Mouse (Mus musculus) brown adipose tissue, adult 24 weeks (tissue): ENCODE data around the gene Ak9. TPM values are rescaled to one million over a fixed set of nuclear protein-coding genes. Genes with fewer than 3 reads are reported as not detected.

ENCODE experiments used
- H3K27ac ChIP-seq: fragments of 200-500 bp; replicated peaks from 2 replicates; pipeline ENCODE4 v1.5.1; 2012; ENCODE audit warnings: low read depth, mild to moderate bottlenecking, low read length
- H3K4me1 ChIP-seq: fragments of 200-500 bp; 2 replicates; pipeline ENCODE4 v1.6.1; 2012; ENCODE audit warnings: low read length, mixed read lengths; ENCODE audit not compliant: control insufficient read depth, insufficient read depth, insufficient read length
- H3K4me3 ChIP-seq: fragments of 200-500 bp; 2 replicates; pipeline ENCODE4 v1.5.1; 2012; ENCODE audit warnings: low read depth, mild to moderate bottlenecking, low read length, moderate library complexity; ENCODE audit not compliant: insufficient read depth
- polyA plus RNA-seq: library from polyadenylated mRNA; stranded (reverse); fragments of >200 nt; gene quantifications from 2 replicates; pipeline ENCODE4 v1.2.4, GENCODE M21; 2012; ENCODE audit not compliant: missing spikeins, insufficient read depth, insufficient read length

Ak9 gene
- polyA plus RNA-seq, 1 experiment, result not detected

GRCm38 (mm10) chr10:41294734-41295133 lies 9.0 kb upstream of the Ak9 start:
- Histone ChIP-seq H3K4me1 (no peaks in the 10 kb centered on the region), H3K4me3 (no peak overlapping the region), H3K27ac (no peak overlapping the region)

GRCm38 (mm10) chr10:41295145-41295544 lies 8.6 kb upstream of the Ak9 start:
- Histone ChIP-seq H3K4me1 (no peaks in the 10 kb centered on the region), H3K27ac (no peak overlapping the region), H3K4me3 (no peak overlapping the region)

DNA sequence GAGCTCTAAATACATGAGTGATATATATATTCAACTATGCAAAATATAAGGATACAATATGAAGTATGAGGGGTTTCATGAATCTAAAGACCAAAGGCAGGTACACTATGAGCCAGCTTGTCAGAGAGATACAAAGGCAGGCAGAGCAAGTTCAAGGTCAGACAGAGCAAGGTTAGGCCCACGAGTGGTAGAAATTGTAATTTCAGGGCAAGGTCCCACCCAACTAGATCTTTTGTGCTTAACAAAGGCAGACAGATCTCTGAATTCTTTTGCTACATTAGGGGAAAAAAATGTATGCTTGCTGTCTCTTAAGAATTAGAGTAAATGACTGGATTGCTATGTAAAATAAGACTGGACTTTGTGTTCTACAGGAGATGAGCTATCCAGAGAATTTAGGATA lies 3.6 kb upstream of the Ak9 start:
- Histone ChIP-seq H3K27ac (no peak overlapping the region), H3K4me1 (no peaks in the 10 kb centered on the region), H3K4me3 (no peak overlapping the region)

- peak within 1 kb of the TSS; percentile 99 for H3K4me3 ChIP-seq
- no peaks in the 10 kb centered on the region for H3K4me1 ChIP-seq
- no peak within 1 kb of the TSS for H3K27ac ChIP-seq
Measured at GRCm38 (mm10) chr10:41302689-41303431, 920 bp upstream of the Ak9 start, which contains the start of gene Fig4. Fig4 (minus strand) TSS chr10:41303260.

DNA sequence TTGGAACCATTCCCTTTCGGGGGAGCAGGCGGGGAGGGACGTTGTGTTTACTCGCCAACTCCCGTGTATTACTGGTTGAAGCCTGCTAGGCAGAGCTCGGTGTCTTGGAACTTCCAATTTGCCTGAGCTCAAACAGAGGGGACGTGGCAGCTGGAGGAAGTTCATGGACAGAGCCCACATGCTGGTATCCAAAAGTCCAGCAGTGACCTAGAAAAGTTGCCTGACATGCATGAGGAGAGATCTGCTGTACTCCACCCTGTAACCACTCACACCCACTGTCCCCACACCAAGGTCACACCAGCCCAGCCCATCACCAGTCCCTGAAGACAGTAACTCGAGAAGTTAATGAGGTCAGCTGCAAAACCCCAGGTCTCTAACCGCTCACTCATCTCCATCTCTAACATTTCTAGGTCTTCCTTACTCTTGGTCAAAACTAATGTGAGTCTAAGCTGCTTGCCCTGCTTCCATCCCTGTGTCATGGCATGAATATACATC lies 1.2 kb downstream of the Ak9 start:
- Histone ChIP-seq H3K4me1 (no peaks in the 10 kb centered on the region), H3K4me3 (no peak overlapping the region), H3K27ac (no peak overlapping the region)

GRCm38 (mm10) chr10:41308205-41308604 lies 4.4 kb downstream of the Ak9 start:
- no peak overlapping the region for H3K27ac ChIP-seq
- no peak overlapping the region for H3K4me3 ChIP-seq
- no peaks in the 10 kb centered on the region for H3K4me1 ChIP-seq

DNA sequence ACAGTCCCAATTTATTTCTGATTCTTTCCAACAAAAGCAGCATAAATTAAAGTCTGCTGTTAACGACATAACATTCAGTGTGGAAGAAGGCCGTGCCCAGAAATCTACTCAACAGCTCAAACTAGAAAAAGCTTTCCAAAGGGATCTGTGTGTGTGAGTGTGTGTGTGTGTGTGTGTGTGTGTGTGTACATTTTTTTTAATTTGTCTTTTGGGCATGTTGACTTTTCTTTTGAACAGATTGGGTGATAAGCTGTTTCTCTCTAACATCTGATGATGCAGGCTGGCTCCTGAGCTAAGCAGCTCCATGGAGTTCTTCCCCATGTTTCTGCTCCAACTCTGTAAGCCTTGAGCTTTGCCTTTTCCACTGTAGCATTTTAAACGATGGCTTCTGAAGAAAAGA lies 12.1 kb downstream of the Ak9 start:
- Histone ChIP-seq H3K27ac (no peak overlapping the region), H3K4me3 (no peak overlapping the region), H3K4me1 (no peaks in the 10 kb centered on the region)

DNA sequence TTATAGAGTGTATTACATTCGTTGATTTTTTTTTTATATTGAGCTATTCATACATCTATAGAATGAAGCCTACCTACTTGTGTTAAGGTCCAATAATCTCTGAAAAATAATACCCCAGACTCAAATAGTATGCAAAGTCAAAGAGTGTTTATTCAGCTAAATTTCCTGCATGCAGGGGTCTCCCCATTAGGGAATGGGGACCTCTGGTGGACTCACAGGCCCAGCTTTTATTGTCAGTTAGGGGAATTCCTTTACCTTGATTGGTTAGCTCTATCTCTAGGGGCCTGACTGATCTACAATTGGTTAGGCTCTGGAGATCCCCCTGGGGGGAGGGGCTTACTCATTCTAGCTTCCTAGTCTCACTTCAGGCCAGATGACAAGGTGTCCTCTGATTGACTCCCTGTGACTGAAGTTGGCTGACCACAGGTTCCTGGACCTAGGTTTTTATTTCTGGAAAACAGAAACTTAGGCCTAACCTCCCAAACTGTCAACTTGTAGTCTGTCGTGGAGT lies 28.8 kb downstream of the Ak9 start:
- H3K27ac ChIP-seq, result no peak overlapping the region
- H3K4me3 ChIP-seq, result no peak overlapping the region
- no peaks in the 10 kb centered on the region for H3K4me1 ChIP-seq

DNA sequence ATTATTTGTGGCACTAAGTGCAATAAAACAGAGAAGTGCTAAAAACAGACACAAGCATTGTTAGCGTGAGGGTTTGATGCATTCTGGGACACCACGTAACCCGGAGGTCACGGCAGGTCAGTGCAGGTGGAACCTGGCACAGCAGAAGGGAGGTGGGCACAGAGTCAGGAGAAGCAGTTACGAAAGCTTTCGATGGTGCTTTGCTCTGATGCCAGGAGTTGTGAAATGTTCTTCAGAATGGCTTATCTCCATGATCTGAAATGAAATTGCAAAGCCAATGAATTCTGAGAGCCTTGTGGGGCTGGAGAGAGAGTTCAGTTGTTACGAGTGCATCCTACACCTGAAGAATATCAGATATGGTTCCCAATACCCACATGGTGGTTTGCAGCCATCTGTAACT lies 37.6 kb downstream of the Ak9 start:
- Histone ChIP-seq H3K27ac (no peak overlapping the region), H3K4me1 (no peaks in the 10 kb centered on the region), H3K4me3 (no peak overlapping the region)

DNA sequence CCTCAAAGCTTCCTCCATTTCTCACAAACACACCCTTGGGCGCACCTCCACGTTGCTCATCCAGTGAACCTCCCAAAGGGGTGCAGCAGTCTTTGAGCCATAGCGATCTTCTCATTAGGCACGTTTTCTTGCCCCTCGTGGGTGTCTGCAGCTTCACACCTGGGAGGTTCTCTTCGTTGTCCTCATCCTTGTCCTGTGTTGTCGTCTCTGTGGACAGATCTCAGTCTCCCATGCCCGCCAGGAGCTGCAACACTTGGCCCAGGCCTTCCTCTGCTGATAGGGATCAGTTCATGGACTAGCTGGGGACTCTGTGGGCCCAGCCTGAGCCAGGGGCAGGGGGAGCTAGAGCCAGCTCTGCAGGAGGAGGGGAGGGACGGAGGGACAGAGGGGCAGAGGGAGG lies 61.3 kb downstream of the Ak9 start:
- no peaks in the 10 kb centered on the region for H3K4me1 ChIP-seq
- no peak overlapping the region for H3K4me3 ChIP-seq
- no peak overlapping the region for H3K27ac ChIP-seq

- Histone ChIP-seq H3K4me3 (no peak overlapping the region), H3K4me1 (no peaks in the 10 kb centered on the region), H3K27ac (no peak overlapping the region)
Measured at GRCm38 (mm10) chr10:41380466-41380865, 76.7 kb downstream of the Ak9 start.

DNA sequence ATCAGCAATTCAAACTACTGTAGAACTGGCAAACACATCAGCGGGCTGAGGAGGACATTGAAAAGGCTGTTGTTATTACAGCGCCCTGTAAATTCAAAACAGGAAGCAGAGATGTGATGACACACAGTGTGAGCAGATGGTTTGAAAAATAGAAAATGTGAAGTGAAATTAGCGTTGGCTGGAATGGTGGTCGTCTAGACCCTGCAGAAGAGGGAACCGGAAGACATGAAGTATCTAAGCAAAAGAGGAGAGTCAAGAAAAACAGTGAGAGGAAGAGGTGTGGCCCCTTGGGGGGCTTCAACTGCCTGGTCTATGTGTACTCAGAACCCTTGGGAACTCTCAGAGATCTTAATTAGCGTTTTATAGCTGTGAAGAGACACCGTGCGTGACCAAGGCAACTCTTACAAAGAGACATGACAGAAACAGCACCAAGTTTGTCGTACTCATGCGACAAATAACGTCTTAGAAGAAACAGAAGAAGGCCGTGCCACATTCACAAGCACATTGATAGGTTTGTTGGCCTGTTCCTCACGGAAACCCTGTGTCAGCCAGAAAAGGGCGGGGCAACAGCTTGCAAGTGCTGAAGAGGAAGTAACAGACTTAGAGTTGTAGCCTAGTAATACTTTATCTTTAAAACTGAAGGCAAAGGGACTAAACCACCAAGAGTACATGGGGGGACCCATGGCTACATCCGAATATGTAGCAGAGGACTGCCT lies 81.9 kb downstream of the Ak9 start:
- no peaks in the 10 kb centered on the region for H3K4me1 ChIP-seq
- H3K27ac ChIP-seq, result peak overlapping the region; percentile 61
- no peak overlapping the region for H3K4me3 ChIP-seq

DNA sequence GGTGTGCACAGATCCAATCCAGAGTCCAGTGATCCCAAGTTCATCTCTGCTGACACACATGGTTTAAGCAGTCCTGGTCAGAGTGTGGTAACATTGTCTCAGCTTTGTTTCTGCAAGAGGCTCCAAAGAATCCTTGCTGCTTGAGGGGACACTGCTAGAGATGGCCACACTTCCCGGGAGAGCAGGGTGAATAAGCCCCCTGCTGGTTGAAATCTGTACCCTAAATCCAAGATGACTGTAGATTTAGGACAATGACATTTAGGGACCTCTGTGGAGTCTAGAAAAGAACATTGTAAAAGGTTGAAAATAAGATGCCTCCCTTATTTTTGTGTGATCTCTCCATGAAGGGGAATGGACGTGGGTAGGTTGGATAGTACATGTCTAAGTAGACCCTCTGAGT lies 89.8 kb downstream of the Ak9 start:
- Histone ChIP-seq H3K4me3 (no peak overlapping the region), H3K27ac (no peak overlapping the region), H3K4me1 (no peaks in the 10 kb centered on the region)

GRCm38 (mm10) chr10:41401097-41401496 lies 97.3 kb downstream of the Ak9 start:
- Histone ChIP-seq H3K27ac (no peak overlapping the region), H3K4me1 (no peaks in the 10 kb centered on the region), H3K4me3 (no peak overlapping the region)

- H3K27ac ChIP-seq, result no peak overlapping the region
- H3K4me1 ChIP-seq, result no peaks in the 10 kb centered on the region
- no peak overlapping the region for H3K4me3 ChIP-seq
Measured at GRCm38 (mm10) chr10:41403364-41403763, 99.6 kb downstream of the Ak9 start.
